Mouse (Mus musculus) left cerebral cortex, postnatal 14 days (tissue): ENCODE measurements at regions not wholly inside any gene's neighbourhood (a gene's known extent, or its start where the extent isn't known, plus 50 kb on each side); places are given as distances from the start of the nearest gene placed in this dataset.
"Not testable (repeated sequence)": the region's sequence is repeated elsewhere in the genome, so short reads cannot be mapped to it uniquely, and the experiment has no call there.

Experiments used
- DNase-seq, 2 experiments: peaks; one replicate each; pipeline ENCODE4 v3.0.0; 2021 to 2022; ENCODE audit warnings: low spot score in 2 of 2, mixed read lengths in 1 of 2
- intact Hi-C: fragments of 180-260 bp; cut with DNase I; formaldehyde crosslinking; loops from one replicate; pipeline ENCODE4 v1.15.1; 2025

DNA sequence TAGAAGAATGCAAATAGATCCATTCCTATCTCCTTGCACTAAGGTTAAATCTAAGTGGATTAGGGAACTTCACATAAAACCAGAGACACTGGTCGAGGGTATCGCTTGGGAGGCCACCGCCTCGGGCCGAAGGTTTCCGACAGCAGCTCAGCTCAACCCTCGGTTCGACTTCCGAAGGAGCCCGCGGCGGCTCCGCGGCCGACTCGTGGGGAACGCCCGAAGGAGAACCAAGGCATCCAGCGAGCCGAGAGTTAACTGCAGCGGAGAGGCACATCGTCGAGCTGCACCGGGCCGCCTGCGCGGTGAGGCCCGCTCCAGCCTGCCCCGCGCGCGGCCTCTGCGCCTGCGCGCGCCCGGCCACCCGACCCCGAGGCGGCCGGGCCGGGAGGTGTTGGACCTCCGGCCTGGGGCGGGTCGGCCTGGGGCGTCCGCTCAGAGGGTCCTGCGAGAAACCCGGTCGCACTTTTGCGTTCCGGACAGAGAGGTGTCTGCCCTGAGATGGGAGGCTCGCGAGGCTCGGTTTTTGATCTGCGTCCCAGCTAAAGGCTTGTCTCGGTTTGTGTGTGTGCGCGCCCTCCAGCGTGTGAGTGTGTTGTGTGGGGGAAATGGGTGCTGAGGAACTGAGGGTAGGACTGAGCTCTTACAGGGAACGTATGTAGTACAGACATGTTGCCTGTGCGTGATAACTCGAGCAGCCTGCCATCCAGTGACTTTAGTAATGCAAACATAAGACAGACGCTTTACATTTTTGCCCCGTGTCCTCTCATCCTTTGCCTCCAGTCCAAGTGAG, 50.9 kb upstream of the Vmn2r9 start:
- intact Hi-C loops = not testable (repeated sequence)
- peak in 1 of 2 experiments; percentile 3 for DNase-seq
